Mouse (Mus musculus): ENCODE results near the gene Ndufaf2.

The Ndufaf2 gene

GRCm38 (mm10) chr13:108025802-108026201, 132.6 kb downstream of the Ndufaf2 start:
- no peak for DNase-seq

- DNase-seq: no peak
These were observed 141.1 kb downstream of the Ndufaf2 start for GRCm38 (mm10) chr13:108017349-108017748.

- no peak for DNase-seq
These were observed 143.3 kb downstream of the Ndufaf2 start for GRCm38 (mm10) chr13:108015166-108015565.

- DNase-seq: no peak
These were observed 144.6 kb downstream of the Ndufaf2 start for GRCm38 (mm10) chr13:108013839-108014238.

GRCm38 (mm10) chr13:108013110-108013509, 145.3 kb downstream of the Ndufaf2 start:
- DNase-seq: no peak

- DNase-seq: no peak
These were observed 150.6 kb downstream of the Ndufaf2 start for GRCm38 (mm10) chr13:108007861-108008260.

- no peak for DNase-seq
These were observed 162.1 kb downstream of the Ndufaf2 start for GRCm38 (mm10) chr13:107996301-107996700.

GRCm38 (mm10) chr13:107995211-107995610, 163.2 kb downstream of the Ndufaf2 start:
- DNase-seq: peak; percentile 39

- DNase-seq: no peak
These were observed 165.8 kb downstream of the Ndufaf2 start for GRCm38 (mm10) chr13:107992573-107992972.

- DNase-seq: no peak
These were observed 173.8 kb downstream of the Ndufaf2 start for GRCm38 (mm10) chr13:107984641-107985040.

GRCm38 (mm10) chr13:107984186-107984585, 174.2 kb downstream of the Ndufaf2 start:
- no peak for DNase-seq

GRCm38 (mm10) chr13:107983231-107983847, 175.1 kb downstream of the Ndufaf2 start:
- DNase-seq: no peak

- no peak for DNase-seq
These were observed 179.0 kb downstream of the Ndufaf2 start for GRCm38 (mm10) chr13:107979461-107979860.

- no peak for DNase-seq
These were observed 181.4 kb downstream of the Ndufaf2 start for GRCm38 (mm10) chr13:107976886-107977656.

- no peak for DNase-seq
These were observed 186.0 kb downstream of the Ndufaf2 start for GRCm38 (mm10) chr13:107972451-107972850.

GRCm38 (mm10) chr13:107971868-107972267, 186.6 kb downstream of the Ndufaf2 start:
- DNase-seq: peak; percentile 42

GRCm38 (mm10) chr13:107970422-107971142, 187.8 kb downstream of the Ndufaf2 start:
- DNase-seq: peak; percentile 77

- DNase-seq: peak; percentile 72
These were observed 188.4 kb downstream of the Ndufaf2 start for GRCm38 (mm10) chr13:107969961-107970391.

GRCm38 (mm10) chr13:107964616-107965015, 193.8 kb downstream of the Ndufaf2 start:
- DNase-seq: no peak

- DNase-seq: no peak
These were observed 195.0 kb downstream of the Ndufaf2 start for GRCm38 (mm10) chr13:107963471-107963870.

- DNase-seq: no peak
These were observed 195.7 kb downstream of the Ndufaf2 start for GRCm38 (mm10) chr13:107962741-107963140.

GRCm38 (mm10) chr13:107961972-107962371, 196.5 kb downstream of the Ndufaf2 start:
- DNase-seq: peak; percentile 55

- DNase-seq: no peak
These were observed 196.9 kb downstream of the Ndufaf2 start for GRCm38 (mm10) chr13:107961501-107961900.

- DNase-seq: no peak
These were observed 197.9 kb downstream of the Ndufaf2 start for GRCm38 (mm10) chr13:107960549-107960948.

Data from retina, postnatal 1 day (tissue).